ENCODE assay signal across 8 mouse cellular contexts in genomic region chr3:130945396-130945795, GRCm38 (mm10).
DNase-seq lines count a peak whose midpoint lies in the region; ATAC-seq and TF ChIP-seq lines count a peak whose summit lies in the region.

No protein-coding gene starts in this region.

- peak overlapping the region; percentile 67 for H3K4me2 ChIP-seq in heart, embryonic 11.5 days
- H3K4me2 ChIP-seq in forebrain, postnatal 0 days (ENCODE audit: low read depth): peak overlapping the region; percentile 85
- peak overlapping the region; percentile 78 for H3K4me2 ChIP-seq in liver, postnatal 0 days (ENCODE audit: low read depth, low read length)

- no peak for TF ChIP-seq EP300 in liver, postnatal 0 days (IDR thresholded peaks at IDR 0.05; ENCODE audit: low read depth)

- no peak overlapping the region for H3K9ac ChIP-seq in heart, embryonic 11.5 days (ENCODE audit: low read depth, low read length)
- no peak overlapping the region for H3K9ac ChIP-seq in forebrain, postnatal 0 days
- no peak overlapping the region for H3K9ac ChIP-seq in liver, postnatal 0 days (replicated peaks)

- 25% methylated on average over 7 of the region's 7 CpGs for WGBS in heart, embryonic 11.5 days (ENCODE audit: insufficient replicate concordance)
- WGBS in forebrain, postnatal 0 days: 6% methylated on average over 7 of the region's 7 CpGs
- WGBS in liver, postnatal 0 days (ENCODE audit: insufficient replicate concordance): 28% methylated on average over 7 of the region's 7 CpGs

- DNase-seq in heart, adult 8-10 months (ENCODE audit: low spot score): no peak
- peak; percentile 73 for DNase-seq in brain, embryonic 14.5 days (ENCODE audit: low read depth)
- DNase-seq in forebrain, postnatal 0 days: no peak
- DNase-seq in liver, postnatal 0 days: no peak
- DNase-seq in adrenal gland, postnatal 25 days: no peak
- no peak for DNase-seq in urinary bladder, adult 2 months (ENCODE audit: low spot score)
- DNase-seq in testis, postnatal 10 days (ENCODE audit: low spot score): no peak

- no peaks in the 10 kb centered on the region for H3K27me3 ChIP-seq in heart, embryonic 11.5 days (ENCODE audit: control insufficient read depth, insufficient read depth, low read length)
- no peaks in the 10 kb centered on the region for H3K27me3 ChIP-seq in forebrain, postnatal 0 days (ENCODE audit: insufficient read depth, low read length)
- 0 out of 2 replicates have a peak, but pooled peaks cover 3% of the 10 kb centered on the region for H3K27me3 ChIP-seq in liver, postnatal 0 days (ENCODE audit: insufficient read depth, low read length)

- no peaks in the 10 kb centered on the region for H3K4me1 ChIP-seq in heart, embryonic 11.5 days (ENCODE audit: control insufficient read depth, insufficient read depth, low read length)
- H3K4me1 ChIP-seq in forebrain, postnatal 0 days (ENCODE audit: insufficient read depth): peaks cover 8% of the 10 kb centered on the region; the same call in 1 of the 2 replicates
- 0 out of 2 replicates have a peak, but pooled peaks cover 3% of the 10 kb centered on the region for H3K4me1 ChIP-seq in liver, postnatal 0 days (ENCODE audit: insufficient read depth)

- no peaks in the 10 kb centered on the region for H3K9me3 ChIP-seq in heart, embryonic 11.5 days (replicated peaks; ENCODE audit: control insufficient read depth, low read length)
- H3K9me3 ChIP-seq in forebrain, postnatal 0 days (ENCODE audit: low read length): no peaks in the 10 kb centered on the region
- no peaks in the 10 kb centered on the region for H3K9me3 ChIP-seq in liver, postnatal 0 days (ENCODE audit: low read length)

- peak overlapping the region; percentile 81; the same call in 1 of the 2 replicates for H3K27ac ChIP-seq in heart, embryonic 11.5 days (ENCODE audit: low read depth, low read length)
- H3K27ac ChIP-seq in forebrain, postnatal 0 days (ENCODE audit: low read depth, low read length): peak overlapping the region; percentile 69; the same call in 1 of the 2 replicates
- no peak overlapping the region for H3K27ac ChIP-seq in liver, postnatal 0 days (ENCODE audit: low read depth)

- no peak for TF ChIP-seq POLR2A in brain, embryonic 14.5 days (IDR thresholded peaks at IDR 0.05; ENCODE audit: borderline replicate concordance, extremely low read depth, insufficient read depth, insufficient read length, poor library complexity, severe bottlenecking)

- no peak for ATAC-seq in heart, embryonic 11.5 days (replicated peaks; ENCODE audit: insufficient number of reproducible peaks, low FRiP score, low TSS enrichment)
- ATAC-seq in forebrain, postnatal 0 days: no peak
- ATAC-seq in liver, postnatal 0 days: no peak

- H3K36me3 ChIP-seq in heart, embryonic 11.5 days (ENCODE audit: control insufficient read depth, insufficient read depth, low read length): no peaks in the 10 kb centered on the region
- no peaks in the 10 kb centered on the region for H3K36me3 ChIP-seq in forebrain, postnatal 0 days (ENCODE audit: insufficient read depth)
- H3K36me3 ChIP-seq in liver, postnatal 0 days (replicated peaks; ENCODE audit: insufficient read depth, low read length): no peaks in the 10 kb centered on the region

- TF ChIP-seq CTCF in brain, embryonic 14.5 days (IDR thresholded peaks at IDR 0.05; ENCODE audit: borderline replicate concordance, extremely low read depth, insufficient read depth, insufficient read length): no peak
- TF ChIP-seq CTCF in forebrain, postnatal 0 days (IDR thresholded peaks at IDR 0.05; ENCODE audit: low read depth): no peak
- TF ChIP-seq CTCF in liver, postnatal 0 days (IDR thresholded peaks at IDR 0.05; ENCODE audit: low read depth): no peak

- H3K4me3 ChIP-seq in heart, embryonic 11.5 days (ENCODE audit: low read depth, low read length): peak overlapping the region; percentile 35
- H3K4me3 ChIP-seq in forebrain, postnatal 0 days (ENCODE audit: low read depth, low read length): peak overlapping the region; percentile 40
- peak overlapping the region; percentile 37; the same call in 1 of the 2 replicates for H3K4me3 ChIP-seq in liver, postnatal 0 days (ENCODE audit: low read depth, low read length)
